Mouse (Mus musculus): ENCODE measurements around the gene Chrna4. TPM values are rescaled to one million over a fixed set of nuclear protein-coding genes. Genes with fewer than 3 reads are reported as not detected.

Gene Chrna4
- polyA plus RNA-seq, 1 experiment from 2014 or later: 0.29 TPM

DNA sequence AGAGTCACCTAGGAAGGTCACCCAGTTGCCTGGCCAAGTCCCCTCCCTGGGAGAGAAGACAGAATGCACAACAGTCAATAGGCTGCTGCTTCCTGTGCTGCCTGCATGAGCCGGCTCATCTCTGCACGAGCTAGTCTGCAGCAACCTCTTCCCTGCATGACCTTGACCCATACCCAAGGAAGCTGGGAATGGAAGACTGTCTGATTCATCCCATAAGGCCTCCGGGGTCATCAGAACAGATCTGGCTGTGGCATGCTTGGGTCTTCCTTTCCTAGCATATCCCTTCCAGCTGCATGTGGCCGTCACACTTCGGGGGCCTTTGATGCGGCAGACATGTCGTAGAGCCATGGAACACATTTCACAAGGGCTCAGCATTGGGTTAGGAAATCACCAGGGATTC lies 8.2 kb downstream of the Chrna4 start:
- no peak overlapping the region for H3K9ac ChIP-seq
- H3K4me3 ChIP-seq: no peak overlapping the region
- no peak for ATAC-seq
- 58% methylated on average over 7 of the region's 7 CpGs for WGBS (ENCODE audit: insufficient replicate concordance)
- H3K9me3 ChIP-seq (replicated peaks): no peaks in the 10 kb centered on the region
- H3K4me1 ChIP-seq: no peaks in the 10 kb centered on the region
- H3K27ac ChIP-seq: no peak overlapping the region
- H3K4me2 ChIP-seq: no peak overlapping the region
- H3K36me3 ChIP-seq: no peaks in the 10 kb centered on the region
- H3K27me3 ChIP-seq (replicated peaks): peaks cover 81% of the 10 kb centered on the region

DNA sequence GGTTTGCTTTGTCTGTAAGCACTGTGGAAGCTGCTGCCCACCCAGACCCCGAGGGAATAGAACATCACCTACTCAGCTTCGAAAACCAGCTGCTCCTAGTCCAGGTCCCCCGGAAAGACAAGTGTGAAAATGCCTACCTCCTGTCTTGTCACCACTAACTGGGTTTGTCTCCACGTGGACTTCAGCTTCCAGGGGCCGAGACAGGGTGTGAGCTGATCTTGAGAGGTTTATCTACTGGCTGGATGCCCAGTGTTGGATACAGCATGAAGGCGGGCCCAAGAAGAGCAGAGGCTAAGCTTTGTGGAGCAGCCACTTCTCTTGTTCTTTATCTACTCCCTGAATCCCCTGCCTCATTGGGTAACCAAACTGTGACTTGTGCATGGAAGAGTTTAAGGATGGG lies 10.0 kb downstream of the Chrna4 start:
- no peaks in the 10 kb centered on the region for H3K4me1 ChIP-seq
- ATAC-seq: no peak
- H3K4me2 ChIP-seq: no peak overlapping the region
- H3K27me3 ChIP-seq (replicated peaks): peaks cover 62% of the 10 kb centered on the region
- H3K4me3 ChIP-seq: no peak overlapping the region
- 58% methylated on average over 6 of the region's 6 CpGs for WGBS (ENCODE audit: insufficient replicate concordance)
- no peaks in the 10 kb centered on the region for H3K36me3 ChIP-seq
- no peak overlapping the region for H3K27ac ChIP-seq
- H3K9ac ChIP-seq: no peak overlapping the region
- no peaks in the 10 kb centered on the region for H3K9me3 ChIP-seq (replicated peaks)

DNA sequence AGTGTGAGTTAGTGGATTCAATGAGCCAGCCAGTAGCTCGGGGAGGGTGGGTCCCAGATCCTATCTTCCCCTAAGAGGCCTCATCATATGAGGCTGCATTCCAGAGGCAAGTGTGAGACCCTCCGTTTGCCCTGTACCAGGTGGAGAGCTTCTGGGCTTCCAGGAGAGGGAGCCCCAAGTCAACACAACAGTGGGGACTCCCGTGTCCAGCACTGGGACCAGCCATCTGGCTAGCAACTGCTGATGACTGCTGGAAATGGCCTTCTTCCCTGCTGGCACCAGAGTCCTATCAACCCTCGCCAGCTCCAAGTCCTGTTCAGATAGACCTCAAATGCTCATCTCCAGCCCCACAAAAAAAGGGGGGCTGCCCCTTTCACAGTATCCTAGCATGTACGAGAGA lies 10.9 kb downstream of the Chrna4 start:
- Histone ChIP-seq H3K4me3 (no peak overlapping the region), H3K4me2 (no peak overlapping the region), H3K36me3 (no peaks in the 10 kb centered on the region), H3K27me3 (replicated peaks) (peaks cover 53% of the 10 kb centered on the region), H3K27ac (no peak overlapping the region), H3K4me1 (no peaks in the 10 kb centered on the region), H3K9me3 (replicated peaks) (no peaks in the 10 kb centered on the region), H3K9ac (no peak overlapping the region)
- no peak for ATAC-seq
- 22% methylated on average over 5 of the region's 5 CpGs for WGBS (ENCODE audit: insufficient replicate concordance)

DNA sequence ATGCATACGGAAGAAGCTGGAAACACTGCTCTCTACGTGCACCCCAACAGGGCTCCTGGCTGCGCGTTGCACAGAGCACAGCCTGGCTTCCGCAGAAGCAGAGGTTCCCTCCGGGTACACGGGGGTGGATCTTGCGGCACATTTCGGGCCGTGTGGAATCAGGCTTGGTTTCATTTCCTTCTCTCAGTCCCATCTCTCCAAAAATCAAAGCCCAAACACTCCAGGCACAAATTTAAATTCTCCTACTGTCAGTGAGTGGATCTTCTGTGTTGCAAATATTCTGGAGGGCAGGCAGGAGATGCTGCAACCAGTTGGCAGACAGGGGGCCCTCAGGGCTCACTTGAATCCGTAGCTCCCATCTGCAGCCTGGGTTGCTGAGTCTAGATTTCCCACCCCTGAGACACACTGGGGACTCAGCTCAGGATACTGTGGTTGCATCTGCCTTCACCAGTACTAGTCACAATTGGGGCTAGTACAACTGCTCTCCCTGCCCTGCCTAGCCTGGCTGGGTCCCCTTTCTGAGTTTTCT lies 11.9 kb downstream of the Chrna4 start:
- Histone ChIP-seq H3K27me3 (replicated peaks) (peaks cover 44% of the 10 kb centered on the region), H3K36me3 (no peaks in the 10 kb centered on the region), H3K27ac (no peak overlapping the region), H3K4me2 (no peak overlapping the region), H3K9me3 (replicated peaks) (no peaks in the 10 kb centered on the region), H3K9ac (no peak overlapping the region), H3K4me3 (no peak overlapping the region), H3K4me1 (no peaks in the 10 kb centered on the region)
- ATAC-seq: no peak
- 66% methylated on average over 11 of the region's 11 CpGs for WGBS (ENCODE audit: insufficient replicate concordance)

DNA sequence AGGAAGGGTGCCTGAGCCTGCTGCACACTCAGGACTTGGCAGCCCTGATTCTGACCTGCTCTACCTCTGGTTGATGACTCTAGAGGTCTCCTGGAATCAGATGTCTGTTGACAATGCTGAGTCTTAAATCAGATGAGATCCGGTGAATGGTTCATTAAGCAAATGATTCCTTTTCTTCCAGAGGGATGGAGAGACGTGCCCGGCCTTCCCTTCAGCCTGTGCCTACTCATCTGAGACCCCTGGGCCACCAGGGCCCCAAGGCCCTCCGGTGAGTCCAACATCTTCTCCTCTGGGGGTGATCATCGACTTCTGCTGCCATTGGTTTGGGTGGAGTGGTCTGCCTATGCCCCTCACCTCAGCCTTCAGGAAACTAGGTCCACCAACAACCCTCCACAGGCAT lies 35.0 kb downstream of the Chrna4 start:
- no peaks in the 10 kb centered on the region for H3K36me3 ChIP-seq
- H3K27ac ChIP-seq: no peak overlapping the region
- no peaks in the 10 kb centered on the region for H3K9me3 ChIP-seq (replicated peaks)
- WGBS (ENCODE audit: insufficient replicate concordance): 63% methylated on average over 5 of the region's 5 CpGs
- no peak overlapping the region for H3K4me3 ChIP-seq
- H3K4me2 ChIP-seq: no peak overlapping the region
- no peak for ATAC-seq
- no peaks in the 10 kb centered on the region for H3K4me1 ChIP-seq
- H3K27me3 ChIP-seq (replicated peaks): 0 out of 2 replicates have a peak, but pooled peaks cover 7% of the 10 kb centered on the region
- no peak overlapping the region for H3K9ac ChIP-seq

DNA sequence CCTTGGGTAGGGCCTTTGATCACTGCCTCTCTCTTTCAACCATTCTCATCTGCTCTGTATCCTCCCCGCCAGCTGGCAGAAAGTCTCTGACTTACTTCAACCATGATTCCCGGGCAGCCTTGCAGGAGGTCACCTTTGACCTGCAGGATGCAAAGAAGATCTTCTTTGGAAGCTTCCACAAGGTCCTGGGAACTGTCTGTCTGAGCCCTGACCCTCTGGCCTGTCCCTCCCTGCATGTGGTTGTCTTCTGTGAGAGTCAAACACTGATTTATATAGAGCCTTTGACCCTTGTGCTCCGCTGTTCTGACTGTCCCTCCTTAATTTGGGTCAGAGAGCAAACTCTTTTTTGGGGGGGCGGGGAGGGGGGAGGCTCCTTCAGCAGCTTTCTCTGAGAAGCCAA lies 36.3 kb downstream of the Chrna4 start:
- Histone ChIP-seq H3K4me1 (no peaks in the 10 kb centered on the region), H3K4me2 (no peak overlapping the region), H3K4me3 (no peak overlapping the region), H3K9me3 (replicated peaks) (no peaks in the 10 kb centered on the region), H3K36me3 (no peaks in the 10 kb centered on the region), H3K9ac (no peak overlapping the region), H3K27ac (no peak overlapping the region), H3K27me3 (replicated peaks) (0 out of 2 replicates have a peak, but pooled peaks cover 4% of the 10 kb centered on the region)
- WGBS (ENCODE audit: insufficient replicate concordance): 67% methylated on average over 4 of the region's 4 CpGs
- no peak for ATAC-seq

DNA sequence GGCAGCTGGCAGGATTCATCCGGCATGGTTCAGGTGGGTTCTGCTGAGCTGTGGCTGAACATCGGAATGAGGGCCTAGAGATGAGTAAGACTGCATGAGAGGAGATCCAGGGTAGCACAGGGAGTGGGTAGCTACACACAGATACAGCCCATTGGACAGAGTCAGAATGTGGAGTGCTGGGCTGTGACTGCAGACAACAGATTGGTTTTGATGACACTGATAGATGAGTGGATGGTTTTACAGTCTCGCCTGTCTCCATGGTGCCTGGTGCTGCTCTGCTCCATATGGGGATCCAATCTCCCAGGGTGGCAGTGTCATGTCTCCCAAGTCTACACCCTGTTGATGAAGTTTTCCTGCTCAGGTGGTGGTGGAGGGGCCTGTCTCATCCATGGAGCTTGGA lies 46.4 kb downstream of the Chrna4 start:
- WGBS (ENCODE audit: insufficient replicate concordance): 52% methylated on average over 3 of the region's 3 CpGs

DNA sequence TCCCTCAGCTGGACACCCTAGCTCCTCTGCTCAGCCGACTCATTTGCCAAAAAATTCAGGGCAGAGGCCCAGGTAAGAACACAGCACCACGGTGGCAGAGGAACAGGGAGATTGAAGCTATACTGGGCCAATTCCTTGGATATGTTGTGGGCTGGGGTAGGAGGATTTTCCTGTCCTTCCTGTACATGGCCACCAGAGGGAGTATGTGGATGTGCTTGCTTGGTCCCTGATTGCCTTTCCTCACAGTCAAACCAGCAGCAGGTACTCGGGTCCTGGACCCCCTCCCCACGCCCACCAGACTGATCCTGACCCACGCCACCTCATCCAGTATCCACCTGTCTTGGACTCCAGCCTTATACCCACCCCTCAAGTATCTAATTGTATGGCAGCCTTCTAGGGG lies 46.9 kb downstream of the Chrna4 start:
- no peak overlapping the region for H3K4me2 ChIP-seq
- no peak for ATAC-seq
- H3K27ac ChIP-seq: no peak overlapping the region
- H3K4me1 ChIP-seq: no peaks in the 10 kb centered on the region
- no peak overlapping the region for H3K9ac ChIP-seq
- no peak overlapping the region for H3K4me3 ChIP-seq
- no peaks in the 10 kb centered on the region for H3K9me3 ChIP-seq (replicated peaks)
- 0 out of 2 replicates have a peak, but pooled peaks cover 5% of the 10 kb centered on the region for H3K27me3 ChIP-seq (replicated peaks)
- WGBS (ENCODE audit: insufficient replicate concordance): 10% methylated on average over 5 of the region's 5 CpGs
- no peaks in the 10 kb centered on the region for H3K36me3 ChIP-seq

More for the DNA sequence above, 46.4 kb downstream of the Chrna4 start:
- Histone ChIP-seq H3K4me2 (no peak overlapping the region), H3K4me3 (no peak overlapping the region), H3K27me3 (replicated peaks) (0 out of 2 replicates have a peak, but pooled peaks cover 5% of the 10 kb centered on the region), H3K9me3 (replicated peaks) (no peaks in the 10 kb centered on the region), H3K27ac (no peak overlapping the region), H3K9ac (no peak overlapping the region), H3K36me3 (no peaks in the 10 kb centered on the region), H3K4me1 (no peaks in the 10 kb centered on the region)
- no peak for ATAC-seq

DNA sequence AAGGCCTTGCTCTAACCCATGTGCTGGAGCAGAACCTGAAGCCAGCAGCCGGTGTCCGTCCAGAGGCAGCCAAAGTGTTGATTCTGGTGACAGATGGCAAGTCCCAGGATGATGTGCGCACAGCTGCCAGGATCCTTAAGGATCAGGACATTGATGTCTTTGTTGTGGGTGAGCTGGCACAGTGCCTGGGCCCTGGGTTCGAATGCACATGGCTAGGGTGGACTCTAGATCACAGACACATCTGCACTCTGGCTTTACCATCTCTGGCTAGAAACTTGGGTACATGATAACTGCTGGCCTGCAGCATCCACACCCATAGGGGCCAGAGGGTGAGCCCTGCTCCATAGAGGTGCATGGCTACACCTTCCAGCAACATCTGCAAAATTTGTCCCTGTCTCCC lies 47.9 kb downstream of the Chrna4 start:
- Histone ChIP-seq H3K4me3 (no peak overlapping the region), H3K4me1 (no peaks in the 10 kb centered on the region), H3K9ac (no peak overlapping the region), H3K27ac (no peak overlapping the region), H3K36me3 (no peaks in the 10 kb centered on the region), H3K9me3 (replicated peaks) (no peaks in the 10 kb centered on the region), H3K4me2 (no peak overlapping the region), H3K27me3 (replicated peaks) (0 out of 2 replicates have a peak, but pooled peaks cover 5% of the 10 kb centered on the region)
- no peak for ATAC-seq
- 60% methylated on average over 4 of the region's 4 CpGs for WGBS (ENCODE audit: insufficient replicate concordance)

DNA sequence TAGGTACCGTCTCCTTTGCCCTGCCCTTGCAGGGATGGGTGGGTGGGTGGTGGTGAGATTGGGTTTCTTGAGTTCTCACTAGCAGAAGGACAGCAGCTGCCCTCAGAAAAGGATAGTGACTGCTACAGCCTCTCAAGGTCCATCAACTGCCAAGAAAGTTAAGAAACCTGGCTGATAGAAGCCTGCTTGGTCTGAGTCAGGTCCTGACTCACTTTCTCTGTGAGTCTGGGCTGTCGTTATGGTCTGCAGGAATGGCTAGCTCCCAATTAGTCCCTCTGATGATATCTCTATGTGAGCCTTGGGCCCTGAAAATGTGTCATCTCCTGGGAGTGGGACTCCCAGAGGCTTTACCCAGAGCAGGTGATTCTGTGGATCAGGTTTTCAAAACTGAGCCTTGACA lies 49.0 kb downstream of the Chrna4 start:
- Histone ChIP-seq H3K27me3 (replicated peaks) (0 out of 2 replicates have a peak, but pooled peaks cover 5% of the 10 kb centered on the region), H3K36me3 (no peaks in the 10 kb centered on the region), H3K27ac (no peak overlapping the region), H3K9ac (no peak overlapping the region), H3K4me1 (no peaks in the 10 kb centered on the region), H3K4me2 (no peak overlapping the region), H3K4me3 (no peak overlapping the region), H3K9me3 (replicated peaks) (no peaks in the 10 kb centered on the region)
- ATAC-seq: no peak
- WGBS (ENCODE audit: insufficient replicate concordance): 53% methylated on average over 2 of the region's 2 CpGs

DNA sequence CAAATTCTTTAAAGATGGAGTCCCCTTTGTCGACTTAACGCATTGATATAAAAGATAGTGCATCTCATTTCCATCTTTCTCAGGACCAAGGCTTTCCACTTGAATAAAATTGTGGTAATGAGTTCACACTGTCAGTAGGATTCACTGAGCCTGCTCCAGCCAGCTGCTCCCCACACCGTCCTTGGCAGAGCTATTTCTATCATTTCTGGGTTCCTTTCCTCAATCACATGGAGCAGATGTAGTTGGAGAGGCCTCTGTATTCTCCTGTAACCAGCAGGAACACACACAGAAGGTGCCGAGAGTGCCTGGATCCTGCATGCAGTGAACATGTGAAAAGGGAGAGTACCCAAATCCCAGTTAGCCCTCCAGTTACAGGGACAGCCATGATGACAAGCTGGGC lies 53.0 kb downstream of the Chrna4 start:
- Histone ChIP-seq H3K36me3 (no peaks in the 10 kb centered on the region), H3K9ac (no peak overlapping the region), H3K4me3 (no peak overlapping the region), H3K9me3 (replicated peaks) (no peaks in the 10 kb centered on the region), H3K4me1 (no peaks in the 10 kb centered on the region), H3K4me2 (no peak overlapping the region), H3K27me3 (replicated peaks) (no peaks in the 10 kb centered on the region), H3K27ac (no peak overlapping the region)
- ATAC-seq: no peak
- 62% methylated on average over 4 of the region's 4 CpGs for WGBS (ENCODE audit: insufficient replicate concordance)

DNA sequence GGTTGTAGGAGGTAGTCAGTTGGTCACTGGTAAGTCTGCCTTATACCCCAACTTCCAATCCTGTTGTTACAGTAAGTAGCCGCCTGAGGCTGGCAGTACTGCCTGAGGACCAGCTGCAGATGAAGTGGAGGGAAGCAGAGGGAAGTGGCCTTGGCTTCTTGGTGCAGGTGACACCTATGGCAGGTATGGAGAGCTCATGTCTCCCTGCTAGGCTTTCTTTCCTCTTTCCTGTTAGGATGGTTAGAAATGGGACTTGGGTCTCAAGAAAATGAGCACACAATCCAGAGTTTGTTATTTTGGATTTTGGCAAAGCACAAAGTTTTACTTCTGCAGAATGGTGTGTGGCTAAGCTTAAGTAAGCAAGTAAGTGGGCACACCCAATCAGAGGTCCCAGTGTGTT lies 54.4 kb downstream of the Chrna4 start:
- H3K9ac ChIP-seq: no peak overlapping the region
- H3K9me3 ChIP-seq (replicated peaks): no peaks in the 10 kb centered on the region
- 51% methylated on average over 1 of the region's 1 CpGs for WGBS (ENCODE audit: insufficient replicate concordance)
- no peak overlapping the region for H3K4me2 ChIP-seq
- H3K27ac ChIP-seq: no peak overlapping the region
- H3K27me3 ChIP-seq (replicated peaks): no peaks in the 10 kb centered on the region
- H3K4me1 ChIP-seq: no peaks in the 10 kb centered on the region
- no peaks in the 10 kb centered on the region for H3K36me3 ChIP-seq
- ATAC-seq: no peak
- H3K4me3 ChIP-seq: no peak overlapping the region

DNA sequence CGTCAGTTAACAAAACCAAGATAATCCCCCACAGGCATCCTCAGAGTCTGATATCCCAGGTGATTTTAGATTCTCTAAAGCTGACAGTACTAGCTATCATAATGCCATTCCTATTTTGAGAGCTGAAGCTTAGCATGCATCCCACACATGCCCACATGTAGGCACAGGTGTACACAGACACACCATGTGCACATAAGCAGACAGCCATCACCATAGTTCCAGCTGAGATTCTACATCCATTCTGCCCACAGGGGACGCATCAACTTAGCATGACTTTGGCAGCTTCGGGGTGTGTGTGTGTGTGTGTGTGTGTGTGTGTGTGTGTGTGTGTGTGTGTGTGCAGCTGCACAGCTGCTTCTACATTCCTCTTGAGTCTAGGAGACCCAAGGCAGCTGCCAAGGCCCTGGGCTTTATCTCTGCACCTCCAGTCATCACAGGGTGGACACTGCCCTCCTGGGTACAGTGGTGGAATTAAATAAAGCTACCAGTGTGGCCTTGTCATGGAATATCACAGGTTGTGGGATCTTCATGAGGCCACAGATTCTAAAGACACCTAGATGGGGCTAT lies 54.9 kb downstream of the Chrna4 start:
- no peak overlapping the region for H3K9ac ChIP-seq
- H3K27ac ChIP-seq: no peak overlapping the region
- H3K9me3 ChIP-seq (replicated peaks): no peaks in the 10 kb centered on the region
- no peak for ATAC-seq
- no peak overlapping the region for H3K4me3 ChIP-seq
- H3K4me1 ChIP-seq: no peaks in the 10 kb centered on the region
- 65% methylated on average over 3 of the region's 3 CpGs for WGBS (ENCODE audit: insufficient replicate concordance)
- H3K27me3 ChIP-seq (replicated peaks): no peaks in the 10 kb centered on the region
- no peak overlapping the region for H3K4me2 ChIP-seq
- no peaks in the 10 kb centered on the region for H3K36me3 ChIP-seq
